Mouse (Mus musculus) forebrain, embryonic 13.5 days (tissue): ENCODE measurements around the gene Mmd. TPM values are rescaled to one million over a fixed set of nuclear protein-coding genes. Genes with fewer than 3 reads are reported as not detected.

Experiments used
- ATAC-seq: fragments of 200-750 bp; cut with Nextera tagmentation; 2 replicates; pipeline ENCODE4 v1.8.0; 2017
- H3K27ac ChIP-seq: fragments of 300-500 bp; sonication (generic); 2 replicates; pipeline ENCODE4 v1.5.1; 2015; ENCODE audit warnings: inconsistent platforms, mild to moderate bottlenecking, moderate library complexity
- H3K27me3 ChIP-seq: fragments of 300-500 bp; sonication (generic); 2 replicates; pipeline ENCODE4 v1.6.1; 2015; ENCODE audit warnings: mild to moderate bottlenecking, inconsistent platforms
- H3K36me3 ChIP-seq: fragments of 300-500 bp; sonication (generic); 2 replicates; pipeline ENCODE4 v1.6.1; 2015; ENCODE audit warnings: mild to moderate bottlenecking, inconsistent platforms; ENCODE audit not compliant: poor library complexity, severe bottlenecking
- H3K4me1 ChIP-seq: fragments of 300-500 bp; sonication (generic); 2 replicates; pipeline ENCODE4 v1.6.1; 2015; ENCODE audit warnings: inconsistent platforms
- H3K4me2 ChIP-seq: fragments of 300-500 bp; sonication (generic); 2 replicates; pipeline ENCODE4 v1.6.1; 2015; ENCODE audit warnings: inconsistent platforms, mild to moderate bottlenecking, moderate library complexity
- H3K4me3 ChIP-seq: fragments of 300-500 bp; sonication (generic); 2 replicates; pipeline ENCODE4 v1.5.1; 2015; ENCODE audit warnings: mild to moderate bottlenecking, inconsistent platforms
- H3K9ac ChIP-seq: fragments of 300-500 bp; sonication (generic); 2 replicates; pipeline ENCODE4 v1.6.1; 2015; ENCODE audit warnings: mild to moderate bottlenecking, inconsistent platforms
- H3K9me3 ChIP-seq: fragments of 300-500 bp; sonication (generic); replicated peaks from 2 replicates; pipeline ENCODE4 v1.6.1; 2016; ENCODE audit warnings: inconsistent platforms
- WGBS: fragments of 180-500 bp; shearing (Covaris S2); methylation state at CpG from one replicate; pipeline ENCODE4 v1.1.7; 2015; 5-methylcytosine and 5-hydroxymethylcytosine counted together
- polyA plus RNA-seq: library from polyadenylated mRNA; unstranded; fragments of >200 nt; fragmentation: Nextera tagmentation; extraction: Ambion mirVana; gene quantifications from 2 replicates; pipeline ENCODE4 v1.2.1, GENCODE M21; 2015

Mmd gene
- 64.8 and 65.2 TPM in 2 replicates for polyA plus RNA-seq

DNA sequence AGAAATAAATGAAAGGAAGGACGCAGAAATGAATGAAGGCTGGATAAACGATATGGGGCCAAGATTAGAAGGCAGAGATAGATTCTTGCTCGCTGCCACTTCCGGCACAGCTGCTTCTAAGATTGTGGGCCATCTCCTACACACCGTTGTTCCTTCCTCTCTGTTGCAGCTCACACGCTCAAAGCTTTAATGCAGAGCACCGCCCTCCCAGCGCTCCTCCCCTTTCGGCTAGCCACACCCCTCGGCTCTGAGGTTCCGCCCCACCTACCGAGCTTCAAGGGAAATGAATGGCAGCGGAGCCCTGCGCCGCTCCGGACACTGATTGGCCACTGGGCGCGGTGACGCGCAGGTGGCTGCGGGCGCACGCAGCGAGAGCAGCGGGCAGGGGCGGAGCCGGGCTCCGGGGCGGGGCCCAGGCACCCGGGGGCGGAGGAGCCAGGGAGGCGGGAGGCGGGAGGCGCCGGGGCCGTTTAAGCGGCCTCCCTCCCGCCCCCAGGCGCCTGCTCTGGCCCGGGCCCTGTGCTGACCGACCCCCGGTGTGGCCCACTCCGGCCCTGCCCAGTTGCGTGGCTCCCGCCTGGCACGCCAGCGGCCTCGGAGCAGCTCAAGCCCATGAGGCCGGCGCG, at the start of gene Mmd:
Gene Mmd, plus strand, starts transcription at position 432 of the 626 bp plus-strand sequence.
- H3K9me3 ChIP-seq: no peaks in the 10 kb centered on the region
- no peaks in the 10 kb centered on the region for H3K36me3 ChIP-seq
- H3K4me1 ChIP-seq: peaks cover 33% of the 10 kb centered on the region
- H3K27ac ChIP-seq: peak within 1 kb of the TSS; percentile 90
- WGBS: under 1% methylated on average over 42 of the region's 51 CpGs
- ATAC-seq: peak; percentile 99
- H3K4me2 ChIP-seq: peak within 1 kb of the TSS; percentile 81
- H3K27me3 ChIP-seq: no peaks in the 10 kb centered on the region
- H3K9ac ChIP-seq: peak within 1 kb of the TSS; percentile 92
- peak within 1 kb of the TSS; percentile 81 for H3K4me3 ChIP-seq

DNA sequence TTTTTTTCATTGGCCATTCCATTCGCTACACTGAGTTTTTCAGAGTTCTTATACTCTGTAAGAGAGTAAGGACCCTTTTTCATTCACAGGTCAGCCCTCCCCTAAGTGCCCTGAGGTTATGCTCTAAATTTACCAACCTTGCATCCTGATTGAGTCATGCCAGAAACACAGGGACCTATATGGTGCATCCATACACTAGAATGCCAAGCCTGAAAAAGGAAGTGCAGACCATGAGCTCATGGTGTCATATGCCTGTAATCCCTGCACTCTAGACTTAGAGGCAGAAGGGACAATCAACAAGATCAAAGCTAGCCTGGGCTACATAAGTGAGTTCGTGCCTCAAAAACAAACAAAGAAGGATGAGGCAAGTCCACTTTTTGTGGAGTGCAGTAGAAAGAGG, 48.4 kb upstream of the Mmd start:
- H3K36me3 ChIP-seq: no peaks in the 10 kb centered on the region
- no peak overlapping the region for H3K4me2 ChIP-seq
- no peak overlapping the region for H3K27ac ChIP-seq
- 0 out of 2 replicates have a peak, but pooled peaks cover 6% of the 10 kb centered on the region for H3K4me1 ChIP-seq
- ATAC-seq: no peak
- no peaks in the 10 kb centered on the region for H3K27me3 ChIP-seq
- no peak overlapping the region for H3K4me3 ChIP-seq
- no peak overlapping the region for H3K9ac ChIP-seq
- 89% methylated on average over 2 of the region's 2 CpGs for WGBS
- no peaks in the 10 kb centered on the region for H3K9me3 ChIP-seq

DNA sequence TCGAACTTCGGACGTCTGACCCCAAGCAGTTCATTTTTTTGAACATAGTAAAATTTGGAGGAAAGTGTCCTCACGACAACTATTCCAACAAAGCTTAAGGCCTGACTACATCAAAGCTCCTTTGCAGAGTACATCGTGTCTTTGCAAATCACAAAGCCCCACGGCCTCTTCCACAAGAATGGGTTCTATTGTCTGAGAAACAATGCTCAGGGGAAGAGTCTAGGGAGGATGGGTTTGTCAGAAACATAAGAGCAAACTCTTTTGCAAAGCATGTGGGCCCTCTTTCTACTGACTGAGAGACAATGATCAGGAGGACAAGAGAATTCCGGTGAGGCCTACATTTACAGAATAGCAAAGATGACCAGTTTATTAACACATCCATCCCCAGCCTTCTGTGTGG, 35.0 kb upstream of the Mmd start:
- 54% methylated on average over 7 of the region's 7 CpGs for WGBS
- H3K27me3 ChIP-seq: no peaks in the 10 kb centered on the region
- ATAC-seq: no peak

GRCm38 (mm10) chr11:90220022-90220645, 29.1 kb upstream of the Mmd start:
- Histone ChIP-seq H3K4me2 (no peak overlapping the region), H3K4me1 (no peaks in the 10 kb centered on the region), H3K36me3 (no peaks in the 10 kb centered on the region), H3K9ac (no peak overlapping the region), H3K27me3 (no peaks in the 10 kb centered on the region), H3K4me3 (no peak overlapping the region), H3K27ac (no peak overlapping the region), H3K9me3 (no peaks in the 10 kb centered on the region)
- 82% methylated on average over 6 of the region's 6 CpGs for WGBS
- ATAC-seq: no peak

More for the DNA sequence above, 35.0 kb upstream of the Mmd start:
- Histone ChIP-seq H3K4me3 (no peak overlapping the region), H3K9me3 (no peaks in the 10 kb centered on the region), H3K27ac (no peak overlapping the region), H3K36me3 (no peaks in the 10 kb centered on the region), H3K4me1 (no peaks in the 10 kb centered on the region), H3K4me2 (no peak overlapping the region), H3K9ac (no peak overlapping the region)

GRCm38 (mm10) chr11:90220750-90221149, 28.5 kb upstream of the Mmd start:
- H3K9ac ChIP-seq: no peak overlapping the region
- WGBS: 42% methylated on average over 2 of the region's 2 CpGs

DNA sequence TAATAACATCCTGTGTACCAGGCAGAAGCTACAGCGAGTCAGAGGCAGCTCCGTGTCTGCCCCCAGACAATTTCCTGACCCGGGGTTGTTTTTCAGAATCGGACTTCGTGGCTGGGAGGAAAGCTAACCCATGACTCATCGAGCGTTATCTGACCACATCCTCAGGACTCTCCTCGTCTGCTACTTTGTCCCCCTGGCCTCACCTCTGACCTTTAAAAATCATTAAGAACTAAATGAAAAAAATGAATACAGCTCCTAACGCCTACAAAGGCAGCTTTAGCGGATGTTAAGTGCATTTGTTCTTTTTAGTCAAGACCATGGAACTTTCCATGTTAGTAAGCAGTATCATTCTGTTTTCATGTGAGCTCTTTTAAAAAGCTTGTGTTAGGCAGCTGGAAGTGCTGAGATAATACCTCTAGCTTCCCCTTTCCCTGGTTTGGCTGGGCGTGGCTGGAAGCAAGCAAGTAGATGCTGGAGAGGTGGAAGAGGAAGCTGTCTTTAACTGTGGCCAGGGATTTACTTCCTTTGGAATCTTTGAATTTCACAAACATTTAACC, 24.3 kb upstream of the Mmd start:
- ATAC-seq: no peak
- no peak overlapping the region for H3K9ac ChIP-seq
- WGBS: 83% methylated on average over 11 of the region's 11 CpGs
- H3K9me3 ChIP-seq: no peaks in the 10 kb centered on the region
- H3K4me2 ChIP-seq: no peak overlapping the region
- H3K27ac ChIP-seq: no peak overlapping the region
- H3K4me3 ChIP-seq: no peak overlapping the region
- peaks cover 9% of the 10 kb centered on the region for H3K4me1 ChIP-seq
- no peaks in the 10 kb centered on the region for H3K36me3 ChIP-seq
- H3K27me3 ChIP-seq: no peaks in the 10 kb centered on the region

More at GRCm38 (mm10) chr11:90220750-90221149, 28.5 kb upstream of the Mmd start:
- Histone ChIP-seq H3K4me3 (no peak overlapping the region), H3K9me3 (no peaks in the 10 kb centered on the region), H3K4me1 (peaks cover 1% of the 10 kb centered on the region; the same call in 1 of the 2 replicates), H3K27ac (no peak overlapping the region), H3K4me2 (no peak overlapping the region), H3K36me3 (no peaks in the 10 kb centered on the region), H3K27me3 (no peaks in the 10 kb centered on the region)
- ATAC-seq: no peak

GRCm38 (mm10) chr11:90227000-90227922, 22.0 kb upstream of the Mmd start:
- Histone ChIP-seq H3K4me2 (peak overlapping the region; percentile 19), H3K4me3 (no peak overlapping the region), H3K27ac (peak overlapping the region; percentile 48), H3K4me1 (peaks cover 12% of the 10 kb centered on the region), H3K9ac (no peak overlapping the region), H3K36me3 (no peaks in the 10 kb centered on the region), H3K9me3 (no peaks in the 10 kb centered on the region), H3K27me3 (no peaks in the 10 kb centered on the region)
- WGBS: 25% methylated on average over 12 of the region's 12 CpGs
- ATAC-seq: peak; percentile 75; the same call in 1 of the 2 replicates

DNA sequence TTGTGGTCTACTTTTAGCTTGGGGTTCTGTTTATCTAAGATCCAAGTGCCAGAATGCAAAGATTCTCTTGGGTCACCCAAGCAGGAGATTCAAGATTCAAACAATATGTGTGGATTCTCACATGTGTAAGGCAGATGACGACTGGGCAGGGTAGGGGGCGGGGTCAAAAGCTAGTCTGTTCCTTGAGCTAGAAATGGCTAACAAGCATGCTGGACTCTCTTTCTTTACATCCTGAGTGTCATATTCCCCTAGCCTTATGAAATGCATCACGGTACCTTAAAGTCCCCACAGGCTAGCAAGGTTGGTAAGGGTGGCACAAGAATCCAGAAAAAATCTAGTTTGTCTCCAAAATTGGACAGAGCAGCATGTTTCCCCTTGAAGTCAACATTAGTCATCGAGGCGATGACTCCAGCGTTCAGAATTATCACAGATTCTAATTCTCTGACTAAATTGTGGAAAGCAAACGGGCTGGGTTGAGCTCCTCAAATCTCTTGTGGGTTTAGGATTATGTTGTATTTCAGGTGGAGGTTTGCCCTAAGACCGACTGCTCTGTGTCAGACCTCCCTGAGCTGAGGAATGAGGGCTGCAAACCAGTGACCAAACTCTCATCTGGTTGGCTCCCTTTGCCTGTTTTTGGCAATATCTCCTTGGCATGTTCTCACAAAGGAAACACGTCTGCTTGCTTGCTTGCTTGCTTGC, 20.9 kb upstream of the Mmd start:
- Histone ChIP-seq H3K9me3 (no peaks in the 10 kb centered on the region), H3K4me2 (no peak overlapping the region), H3K36me3 (no peaks in the 10 kb centered on the region), H3K27ac (no peak overlapping the region), H3K4me3 (no peak overlapping the region), H3K27me3 (no peaks in the 10 kb centered on the region), H3K4me1 (peaks cover 12% of the 10 kb centered on the region), H3K9ac (no peak overlapping the region)
- ATAC-seq: no peak
- 90% methylated on average over 9 of the region's 9 CpGs for WGBS

GRCm38 (mm10) chr11:90229800-90230199, 19.5 kb upstream of the Mmd start:
- no peak for ATAC-seq
- Histone ChIP-seq H3K4me1 (peaks cover 12% of the 10 kb centered on the region), H3K4me3 (no peak overlapping the region), H3K36me3 (no peaks in the 10 kb centered on the region), H3K4me2 (no peak overlapping the region), H3K27ac (no peak overlapping the region), H3K9me3 (no peaks in the 10 kb centered on the region), H3K27me3 (no peaks in the 10 kb centered on the region), H3K9ac (no peak overlapping the region)

GRCm38 (mm10) chr11:90230671-90231070, 18.6 kb upstream of the Mmd start:
- no peak for ATAC-seq
- no peaks in the 10 kb centered on the region for H3K36me3 ChIP-seq
- H3K9ac ChIP-seq: no peak overlapping the region
- no peak overlapping the region for H3K4me2 ChIP-seq
- WGBS: 67% methylated on average over 2 of the region's 2 CpGs
- H3K27ac ChIP-seq: no peak overlapping the region
- peaks cover 12% of the 10 kb centered on the region for H3K4me1 ChIP-seq
- H3K27me3 ChIP-seq: no peaks in the 10 kb centered on the region
- H3K4me3 ChIP-seq: no peak overlapping the region
- H3K9me3 ChIP-seq: no peaks in the 10 kb centered on the region

DNA sequence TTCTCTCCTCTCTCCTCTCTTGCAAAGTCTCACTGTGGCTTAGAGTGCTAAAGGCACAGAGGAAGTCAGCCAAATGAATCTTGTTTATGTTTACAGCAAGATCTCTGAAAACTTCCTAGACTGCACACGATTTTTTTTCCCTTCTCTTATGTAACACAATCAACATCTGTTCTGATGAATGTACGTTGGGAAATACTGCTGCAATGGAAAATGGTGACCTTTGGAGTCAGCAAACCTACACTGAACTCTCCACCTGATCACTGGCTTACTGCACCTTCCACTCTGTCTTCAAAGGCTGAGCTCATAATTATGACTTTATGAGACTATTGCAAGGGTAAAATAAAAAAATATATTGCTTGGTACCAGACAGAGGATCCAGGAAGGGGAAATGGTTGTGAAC, 17.6 kb upstream of the Mmd start:
- no peak for ATAC-seq
- Histone ChIP-seq H3K4me1 (peaks cover 10% of the 10 kb centered on the region), H3K36me3 (no peaks in the 10 kb centered on the region), H3K27me3 (no peaks in the 10 kb centered on the region), H3K27ac (no peak overlapping the region), H3K9ac (no peak overlapping the region), H3K9me3 (no peaks in the 10 kb centered on the region), H3K4me2 (no peak overlapping the region), H3K4me3 (no peak overlapping the region)
- 77% methylated on average over 2 of the region's 2 CpGs for WGBS
